Mouse (Mus musculus): ENCODE results near the gene Fmn2.

The Fmn2 gene

GRCm38 (mm10) chr1:174557211-174557610, 55.6 kb downstream of the Fmn2 start:
- CTCF ChIA-PET: no interaction called here

- CTCF ChIA-PET: no interaction called here
Observed at GRCm38 (mm10) chr1:174557841-174558240, 56.2 kb downstream of the Fmn2 start.

GRCm38 (mm10) chr1:174558488-174558887, 56.9 kb downstream of the Fmn2 start:
- CTCF ChIA-PET: no interaction called here

- CTCF ChIA-PET: no interaction called here
Observed at GRCm38 (mm10) chr1:174564561-174564960, 62.9 kb downstream of the Fmn2 start.

- CTCF ChIA-PET: interaction anchor here (0.6 kb wide), 1 partner anchor 10 kb away, joined by 13 read pairs; no protein-coding TSS in a partner anchor
Observed at GRCm38 (mm10) chr1:174568609-174569008, 67.0 kb downstream of the Fmn2 start.

- CTCF ChIA-PET: interaction anchor here (0.7 kb wide), 1 partner anchor 95 kb away, joined by 4 read pairs; no protein-coding TSS in a partner anchor
Observed at GRCm38 (mm10) chr1:174592420-174592980, 90.9 kb downstream of the Fmn2 start.

- CTCF ChIA-PET: interaction anchor here (0.7 kb wide), 1 partner anchor 1357 kb away, joined by 3 read pairs; no protein-coding TSS in a partner anchor
Observed at GRCm38 (mm10) chr1:174594989-174595388, 93.4 kb downstream of the Fmn2 start.

- CTCF ChIA-PET: no interaction called here
Observed at GRCm38 (mm10) chr1:174597495-174597894, 95.9 kb downstream of the Fmn2 start.

- CTCF ChIA-PET: no interaction called here
Observed at GRCm38 (mm10) chr1:174598226-174598625, 96.6 kb downstream of the Fmn2 start.

GRCm38 (mm10) chr1:174600041-174600440, 98.4 kb downstream of the Fmn2 start:
- CTCF ChIA-PET: no interaction called here

- CTCF ChIA-PET: no interaction called here
Observed at GRCm38 (mm10) chr1:174600620-174601019, 99.0 kb downstream of the Fmn2 start.

- CTCF ChIA-PET: interaction anchor here (0.6 kb wide), 1 partner anchor 12 kb away, joined by 5 read pairs; no protein-coding TSS in a partner anchor
Observed at GRCm38 (mm10) chr1:174617368-174617767, 115.7 kb downstream of the Fmn2 start.

GRCm38 (mm10) chr1:174621512-174621911, 119.9 kb downstream of the Fmn2 start:
- CTCF ChIA-PET: no interaction called here

GRCm38 (mm10) chr1:174623054-174623453, 121.4 kb downstream of the Fmn2 start:
- CTCF ChIA-PET: no interaction called here

GRCm38 (mm10) chr1:174630074-174630473, 128.4 kb downstream of the Fmn2 start:
- CTCF ChIA-PET: no interaction called here

GRCm38 (mm10) chr1:174636291-174636690, 134.7 kb downstream of the Fmn2 start:
- CTCF ChIA-PET: no interaction called here

GRCm38 (mm10) chr1:174637564-174638085, 136.0 kb downstream of the Fmn2 start:
- CTCF ChIA-PET: no interaction called here

GRCm38 (mm10) chr1:174640901-174641300, 139.3 kb downstream of the Fmn2 start:
- CTCF ChIA-PET: no interaction called here

- CTCF ChIA-PET: no interaction called here
Observed at GRCm38 (mm10) chr1:174643431-174644010, 141.9 kb downstream of the Fmn2 start.

GRCm38 (mm10) chr1:174649421-174649826, 147.8 kb downstream of the Fmn2 start:
- CTCF ChIA-PET: no interaction called here

- CTCF ChIA-PET: no interaction called here
Observed at GRCm38 (mm10) chr1:174654565-174654964, 152.9 kb downstream of the Fmn2 start.

- CTCF ChIA-PET: no interaction called here
Observed at GRCm38 (mm10) chr1:174655354-174655753, 153.7 kb downstream of the Fmn2 start.

- CTCF ChIA-PET: interaction anchor here (0.7 kb wide), 1 partner anchor 18 kb away, joined by 3 read pairs; no protein-coding TSS in a partner anchor
Observed at GRCm38 (mm10) chr1:174656554-174656953, 154.9 kb downstream of the Fmn2 start.
